Mouse (Mus musculus) liver, embryonic 15.5 days (tissue): ENCODE measurements around the gene Ccr4. TPM values are rescaled to one million over a fixed set of nuclear protein-coding genes. Genes with fewer than 3 reads are reported as not detected.

Source experiments
- ATAC-seq: fragments of 200-750 bp; cut with Nextera tagmentation; 2 replicates; pipeline ENCODE4 v1.8.0; 2017; ENCODE audit warnings: moderate number of reproducible peaks, mild to moderate bottlenecking, moderate library complexity; ENCODE audit not compliant: insufficient read depth
- H3K27ac ChIP-seq: fragments of 300-500 bp; sonication (generic); replicated peaks from 2 replicates; pipeline ENCODE4 v1.5.1; 2015; ENCODE audit warnings: mild to moderate bottlenecking, inconsistent platforms
- H3K27me3 ChIP-seq: fragments of 300-500 bp; sonication (generic); 2 replicates; pipeline ENCODE4 v1.6.1; 2015; ENCODE audit warnings: mild to moderate bottlenecking, inconsistent platforms
- H3K36me3 ChIP-seq: fragments of 300-500 bp; sonication (generic); replicated peaks from 2 replicates; pipeline ENCODE4 v1.6.1; 2015; ENCODE audit warnings: moderate library complexity, mild to moderate bottlenecking, inconsistent platforms
- H3K4me1 ChIP-seq: fragments of 300-500 bp; sonication (generic); replicated peaks from 2 replicates; pipeline ENCODE4 v1.6.1; 2015; ENCODE audit warnings: inconsistent platforms
- H3K4me2 ChIP-seq: fragments of 300-500 bp; sonication (generic); 2 replicates; pipeline ENCODE4 v1.6.1; 2015; ENCODE audit warnings: moderate library complexity, mild to moderate bottlenecking, inconsistent platforms
- H3K4me3 ChIP-seq: fragments of 300-500 bp; sonication (generic); replicated peaks from 2 replicates; pipeline ENCODE4 v1.5.1; 2015; ENCODE audit warnings: mild to moderate bottlenecking, inconsistent platforms
- H3K9ac ChIP-seq: fragments of 300-500 bp; sonication (generic); 2 replicates; pipeline ENCODE4 v1.6.1; 2015; ENCODE audit warnings: moderate library complexity, mild to moderate bottlenecking, inconsistent platforms
- H3K9me3 ChIP-seq: fragments of 300-500 bp; sonication (generic); replicated peaks from 2 replicates; pipeline ENCODE4 v1.6.1; 2016; ENCODE audit warnings: inconsistent platforms
- WGBS: fragments of 180-500 bp; shearing (Covaris S2); methylation state at CpG from one replicate; pipeline ENCODE4 v1.1.7; 2015; ENCODE audit warnings: mixed read lengths; ENCODE audit not compliant: insufficient replicate concordance; 5-methylcytosine and 5-hydroxymethylcytosine counted together
- polyA plus RNA-seq: library from polyadenylated mRNA; unstranded; fragments of >200 nt; fragmentation: Nextera tagmentation; extraction: Ambion mirVana; gene quantifications from 2 replicates; pipeline ENCODE4 v1.2.1, GENCODE M21; 2015

Ccr4 gene
- not detected in 2 replicates for polyA plus RNA-seq

GRCm38 (mm10) chr9:114504816-114505215, at the start of gene Ccr4:
Gene Ccr4, minus strand, starts transcription at chr9:114504916.
- Histone ChIP-seq H3K27ac (no peak within 1 kb of the TSS), H3K36me3 (no peaks in the 10 kb centered on the region), H3K9ac (no peak within 1 kb of the TSS), H3K4me1 (peaks cover 15% of the 10 kb centered on the region), H3K9me3 (no peaks in the 10 kb centered on the region), H3K27me3 (no peaks in the 10 kb centered on the region), H3K4me2 (no peak within 1 kb of the TSS), H3K4me3 (no peak within 1 kb of the TSS)
- 78% methylated on average over 9 of the region's 9 CpGs for WGBS
- ATAC-seq = no peak

- Histone ChIP-seq H3K4me3 (no peak overlapping the region), H3K4me1 (peaks cover 24% of the 10 kb centered on the region), H3K27ac (peak overlapping the region; percentile 64), H3K27me3 (peaks cover 20% of the 10 kb centered on the region), H3K4me2 (no peak overlapping the region), H3K9me3 (no peaks in the 10 kb centered on the region), H3K9ac (no peak overlapping the region), H3K36me3 (no peaks in the 10 kb centered on the region)
- ATAC-seq = no peak
These were observed 49.1 kb upstream of the Ccr4 start for GRCm38 (mm10) chr9:114553828-114554227.

GRCm38 (mm10) chr9:114550033-114550432, 45.3 kb upstream of the Ccr4 start:
- WGBS = 37% methylated on average over 6 of the region's 6 CpGs
- no peaks in the 10 kb centered on the region for H3K9me3 ChIP-seq
- ATAC-seq = no peak
- H3K27ac ChIP-seq = no peak overlapping the region
- no peaks in the 10 kb centered on the region for H3K36me3 ChIP-seq
- H3K4me3 ChIP-seq = no peak overlapping the region
- H3K9ac ChIP-seq = no peak overlapping the region
- no peaks in the 10 kb centered on the region for H3K27me3 ChIP-seq
- peaks cover 51% of the 10 kb centered on the region for H3K4me1 ChIP-seq
- H3K4me2 ChIP-seq = no peak overlapping the region

- Histone ChIP-seq H3K27ac (0 out of 2 replicates have a peak overlapping the region, but pooled peaks have one; percentile 64), H3K9ac (no peak overlapping the region), H3K4me3 (no peak overlapping the region), H3K4me2 (no peak overlapping the region), H3K27me3 (no peaks in the 10 kb centered on the region), H3K36me3 (no peaks in the 10 kb centered on the region), H3K9me3 (no peaks in the 10 kb centered on the region), H3K4me1 (peaks cover 52% of the 10 kb centered on the region)
- WGBS = 65% methylated on average over 5 of the region's 5 CpGs
- ATAC-seq = no peak
These were observed 44.4 kb upstream of the Ccr4 start for GRCm38 (mm10) chr9:114549117-114549516.

- Histone ChIP-seq H3K27ac (peak overlapping the region; percentile 64), H3K9me3 (no peaks in the 10 kb centered on the region), H3K4me2 (no peak overlapping the region), H3K36me3 (no peaks in the 10 kb centered on the region), H3K27me3 (no peaks in the 10 kb centered on the region), H3K9ac (no peak overlapping the region), H3K4me3 (no peak overlapping the region), H3K4me1 (peaks cover 56% of the 10 kb centered on the region)
- 36% methylated on average over 4 of the region's 4 CpGs for WGBS
- no peak for ATAC-seq
These were observed 43.8 kb upstream of the Ccr4 start for GRCm38 (mm10) chr9:114548496-114548895.

GRCm38 (mm10) chr9:114547643-114548077, 42.9 kb upstream of the Ccr4 start:
- Histone ChIP-seq H3K4me1 (peaks cover 52% of the 10 kb centered on the region), H3K4me2 (no peak overlapping the region)

GRCm38 (mm10) chr9:114546765-114547164, 42.0 kb upstream of the Ccr4 start:
- H3K4me2 ChIP-seq = no peak overlapping the region
- H3K4me3 ChIP-seq = no peak overlapping the region
- WGBS = 14% methylated on average over 12 of the region's 12 CpGs
- H3K27ac ChIP-seq = peak overlapping the region; percentile 67
- no peaks in the 10 kb centered on the region for H3K36me3 ChIP-seq
- H3K9me3 ChIP-seq = no peaks in the 10 kb centered on the region
- no peaks in the 10 kb centered on the region for H3K27me3 ChIP-seq
- no peak for ATAC-seq
- no peak overlapping the region for H3K9ac ChIP-seq
- H3K4me1 ChIP-seq = peaks cover 54% of the 10 kb centered on the region

More at GRCm38 (mm10) chr9:114547643-114548077, 42.9 kb upstream of the Ccr4 start:
- Histone ChIP-seq H3K4me3 (no peak overlapping the region), H3K9me3 (no peaks in the 10 kb centered on the region), H3K36me3 (no peaks in the 10 kb centered on the region), H3K9ac (no peak overlapping the region), H3K27ac (peak overlapping the region; percentile 67), H3K27me3 (no peaks in the 10 kb centered on the region)
- WGBS = 58% methylated on average over 6 of the region's 6 CpGs
- ATAC-seq = peak; percentile 59

GRCm38 (mm10) chr9:114544754-114545393, 40.2 kb upstream of the Ccr4 start:
- H3K4me1 ChIP-seq = peaks cover 63% of the 10 kb centered on the region
- H3K27me3 ChIP-seq = no peaks in the 10 kb centered on the region
- no peaks in the 10 kb centered on the region for H3K9me3 ChIP-seq
- no peak overlapping the region for H3K9ac ChIP-seq
- H3K4me3 ChIP-seq = no peak overlapping the region
- 51% methylated on average over 9 of the region's 9 CpGs for WGBS
- no peaks in the 10 kb centered on the region for H3K36me3 ChIP-seq
- H3K27ac ChIP-seq = no peak overlapping the region
- H3K4me2 ChIP-seq = no peak overlapping the region
- no peak for ATAC-seq

- 44% methylated on average over 17 of the region's 17 CpGs for WGBS
- Histone ChIP-seq H3K4me2 (no peak overlapping the region), H3K27ac (no peak overlapping the region), H3K9ac (no peak overlapping the region), H3K4me1 (peaks cover 58% of the 10 kb centered on the region), H3K36me3 (no peaks in the 10 kb centered on the region), H3K9me3 (no peaks in the 10 kb centered on the region), H3K27me3 (no peaks in the 10 kb centered on the region), H3K4me3 (no peak overlapping the region)
- no peak for ATAC-seq
These were observed 39.4 kb upstream of the Ccr4 start for GRCm38 (mm10) chr9:114543882-114544753.

GRCm38 (mm10) chr9:114541279-114541741, 36.6 kb upstream of the Ccr4 start:
- H3K9me3 ChIP-seq = no peaks in the 10 kb centered on the region
- no peak overlapping the region for H3K4me3 ChIP-seq
- H3K4me2 ChIP-seq = no peak overlapping the region
- 22% methylated on average over 1 of the region's 1 CpGs for WGBS
- H3K36me3 ChIP-seq = no peaks in the 10 kb centered on the region
- ATAC-seq = peak; percentile 36; the same call in 1 of the 2 replicates
- peaks cover 47% of the 10 kb centered on the region for H3K4me1 ChIP-seq
- no peaks in the 10 kb centered on the region for H3K27me3 ChIP-seq
- H3K27ac ChIP-seq = 0 out of 2 replicates have a peak overlapping the region, but pooled peaks have one; percentile 19
- no peak overlapping the region for H3K9ac ChIP-seq

- H3K27ac ChIP-seq = no peak overlapping the region
- H3K9ac ChIP-seq = no peak overlapping the region
- H3K27me3 ChIP-seq = no peaks in the 10 kb centered on the region
- no peaks in the 10 kb centered on the region for H3K9me3 ChIP-seq
- H3K36me3 ChIP-seq = no peaks in the 10 kb centered on the region
- H3K4me3 ChIP-seq = no peak overlapping the region
- ATAC-seq = no peak
- H3K4me1 ChIP-seq = peaks cover 35% of the 10 kb centered on the region
- no peak overlapping the region for H3K4me2 ChIP-seq
- WGBS = 74% methylated on average over 7 of the region's 7 CpGs
These were observed 34.4 kb upstream of the Ccr4 start for GRCm38 (mm10) chr9:114538996-114539563.
